Mouse (Mus musculus) retina, adult 2 months (tissue): ENCODE data around the gene Dennd2a.

Source experiments
- DNase-seq: peaks from one replicate; pipeline ENCODE4 v3.0.0-alpha.2; 2012; ENCODE audit warnings: low read depth, low spot score

Gene Dennd2a

DNA sequence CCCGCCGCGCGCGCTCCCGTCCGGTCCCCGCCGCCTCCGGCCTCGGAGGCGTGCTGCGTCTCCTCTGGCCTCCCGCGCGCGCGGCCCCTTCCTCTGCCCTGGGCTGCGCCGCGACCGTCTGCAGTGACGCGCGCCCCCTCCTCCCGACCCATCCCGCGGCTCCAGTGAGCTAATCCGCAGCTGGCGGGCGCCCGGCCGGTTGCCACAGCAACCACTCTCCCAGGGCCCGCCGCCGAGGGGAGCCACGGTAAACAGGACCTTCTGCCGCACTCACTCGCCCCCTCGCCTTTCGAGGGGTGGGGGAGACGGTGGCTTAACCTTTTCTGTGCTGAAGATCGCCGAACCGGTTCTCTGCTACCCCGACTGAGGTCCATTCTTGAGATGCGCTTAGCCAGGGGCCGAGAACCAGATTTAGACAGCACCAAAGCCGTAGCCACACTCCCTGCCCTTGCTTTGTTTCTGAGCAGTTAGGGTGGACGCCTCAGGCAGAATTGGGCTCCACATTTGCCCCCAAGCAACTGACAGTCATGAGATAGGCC is at the start of gene Dennd2a:
Gene Dennd2a, minus strand, starts transcription at position 145 of the 539 bp plus-strand sequence.
- no peak for DNase-seq

GRCm38 (mm10) chr6:39607365-39607764 is 49.7 kb upstream of the Dennd2a start:
- DNase-seq = no peak

DNA sequence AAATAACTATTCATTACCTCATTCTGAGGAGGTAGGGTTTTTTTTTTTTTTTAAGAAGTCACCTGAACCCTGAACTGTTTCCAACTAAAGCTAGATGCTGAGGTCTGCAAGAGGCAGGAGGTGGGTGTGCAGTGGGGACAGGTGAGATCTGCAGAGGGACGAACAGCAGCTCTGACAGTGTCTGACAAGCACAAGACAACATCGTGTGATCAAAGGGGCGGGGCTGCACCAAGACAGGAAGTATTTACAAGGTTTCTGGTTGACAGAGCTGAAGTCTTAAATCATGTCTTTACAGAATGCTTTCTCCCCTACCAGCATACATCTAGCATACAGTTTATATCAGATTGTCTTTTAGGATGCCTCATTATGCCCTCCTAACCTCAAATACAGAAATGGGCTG is 49.2 kb upstream of the Dennd2a start:
- no peak for DNase-seq

- DNase-seq = no peak
Observed at GRCm38 (mm10) chr6:39606056-39606455, 48.4 kb upstream of the Dennd2a start.

GRCm38 (mm10) chr6:39604565-39604964 is 46.9 kb upstream of the Dennd2a start:
- no peak for DNase-seq

- no peak for DNase-seq
Observed at GRCm38 (mm10) chr6:39601828-39602227, 44.2 kb upstream of the Dennd2a start.

DNA sequence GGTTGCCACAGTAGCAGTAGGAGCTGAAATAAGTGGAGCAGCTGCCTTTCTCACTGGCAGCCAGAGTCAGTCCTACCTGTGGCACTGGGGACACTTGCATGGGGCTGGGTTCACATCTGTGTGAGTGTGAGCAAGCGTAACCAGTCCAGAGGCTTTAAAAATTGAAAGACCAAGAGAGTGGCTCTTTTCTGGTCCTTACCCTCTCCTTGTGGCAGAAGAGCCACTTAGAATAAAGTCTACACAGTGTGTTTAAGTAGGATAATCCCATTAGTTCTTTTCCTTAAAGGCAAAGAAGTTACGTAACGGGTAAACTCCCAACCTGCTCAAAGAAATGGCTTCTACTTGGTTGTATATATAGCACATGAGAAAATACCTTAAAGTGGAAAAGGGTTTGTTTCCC is 43.2 kb upstream of the Dennd2a start:
- DNase-seq = no peak

DNA sequence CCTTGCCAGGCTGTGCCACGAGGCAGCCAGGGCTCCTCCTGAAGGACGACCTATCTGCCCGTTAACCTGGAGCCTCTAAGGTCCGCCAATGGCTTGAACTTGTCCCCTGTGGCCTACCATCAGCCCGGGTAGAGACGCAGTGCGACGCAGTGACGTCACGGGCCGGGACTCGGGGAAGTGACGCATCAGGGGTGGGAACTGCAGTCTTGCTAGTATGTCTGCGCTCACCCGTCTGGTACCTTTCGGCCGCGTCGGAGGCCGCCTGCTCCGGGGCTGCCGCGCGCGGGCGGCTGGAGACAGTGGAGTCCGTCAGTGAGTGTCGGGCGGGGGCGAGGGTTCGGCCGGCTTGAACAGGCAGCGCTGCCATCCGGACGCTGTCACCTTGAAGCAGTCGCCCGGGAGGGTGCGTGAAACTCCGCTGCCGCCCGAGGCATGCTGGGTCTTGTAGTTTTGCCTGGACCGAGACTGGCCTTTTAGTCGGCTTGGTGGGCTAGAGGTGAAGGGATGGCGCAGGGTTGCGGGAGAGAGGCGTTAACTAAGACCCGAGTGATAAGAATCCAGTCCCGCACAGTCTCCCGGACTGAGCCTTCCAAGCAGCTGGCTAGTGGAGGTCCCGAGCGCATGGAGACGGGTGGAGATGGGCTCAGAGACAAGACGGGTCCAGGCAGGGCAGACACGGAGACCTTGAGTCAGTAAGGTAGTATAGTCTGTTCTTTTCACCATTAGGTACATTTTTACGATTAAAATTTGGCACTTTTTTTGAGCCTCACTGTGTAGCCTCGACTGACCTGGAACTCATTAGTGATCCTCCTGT is 34.9 kb upstream of the Dennd2a start, which contains the start of gene Ndufb2:
Gene Ndufb2, plus strand, starts transcription at position 174 of the 814 bp plus-strand sequence.
- peak; percentile 93 for DNase-seq

- DNase-seq = no peak
Observed at GRCm38 (mm10) chr6:39591481-39591880, 33.8 kb upstream of the Dennd2a start.

- DNase-seq = no peak
Observed at GRCm38 (mm10) chr6:39585517-39585916, 27.9 kb upstream of the Dennd2a start, which contains the start of gene Gm42420. TSS of gene Gm42420 (plus strand) at chr6:39585753.

DNA sequence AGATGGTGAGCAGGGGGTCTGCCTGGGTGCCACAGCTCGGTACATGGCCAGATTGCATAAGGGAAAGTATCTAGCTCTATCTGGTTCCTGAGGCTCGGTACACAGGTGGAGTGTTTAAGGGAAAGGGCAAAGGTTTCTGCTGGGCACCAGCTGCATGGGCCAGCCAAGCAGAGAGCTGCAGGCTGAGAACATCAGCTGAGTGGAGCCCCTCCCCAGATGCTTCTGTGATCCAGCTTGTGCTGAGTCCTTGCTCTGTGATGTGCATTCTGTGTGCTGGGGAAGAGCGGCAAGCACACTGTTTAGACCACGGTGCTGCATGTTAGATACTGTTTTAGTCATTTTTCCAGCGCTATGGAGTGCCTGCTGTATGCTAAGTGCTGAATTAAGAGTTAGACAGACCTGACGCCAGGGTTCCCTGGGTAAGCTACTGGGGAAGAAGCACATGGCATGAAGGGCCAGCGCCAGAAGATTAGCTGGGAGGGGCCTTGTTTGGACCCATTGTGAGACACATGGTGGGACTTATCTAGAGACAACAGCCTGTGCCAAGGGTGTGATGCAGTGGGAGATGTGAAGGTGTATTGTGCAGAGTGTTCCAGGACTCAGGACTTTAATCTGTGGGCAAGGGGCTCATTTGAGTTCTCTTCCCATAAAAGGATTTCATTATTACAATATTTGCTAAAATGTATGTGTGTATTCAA is 23.6 kb upstream of the Dennd2a start:
- no peak for DNase-seq

DNA sequence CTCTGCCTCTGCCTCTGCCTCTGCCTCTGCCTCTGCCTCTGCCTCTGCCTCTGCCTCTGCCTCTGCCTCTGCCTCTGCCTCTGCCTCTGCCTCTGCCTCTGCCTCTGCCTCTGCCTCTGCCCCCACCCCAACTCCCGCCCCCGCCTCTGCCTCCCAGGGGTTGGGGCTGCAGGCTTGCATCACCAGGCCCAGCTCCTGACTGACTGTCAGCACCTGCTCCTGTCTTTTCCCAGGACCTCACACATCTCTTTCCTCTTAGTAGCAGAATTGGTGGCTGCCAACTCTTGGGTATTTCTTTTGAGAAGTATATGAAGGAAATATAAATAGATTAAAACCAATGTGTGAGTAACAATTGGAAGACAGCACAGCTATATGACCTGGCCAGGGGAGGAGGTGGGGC is 22.9 kb upstream of the Dennd2a start:
- DNase-seq = no peak

GRCm38 (mm10) chr6:39579552-39579951 is 21.9 kb upstream of the Dennd2a start:
- DNase-seq = no peak

DNA sequence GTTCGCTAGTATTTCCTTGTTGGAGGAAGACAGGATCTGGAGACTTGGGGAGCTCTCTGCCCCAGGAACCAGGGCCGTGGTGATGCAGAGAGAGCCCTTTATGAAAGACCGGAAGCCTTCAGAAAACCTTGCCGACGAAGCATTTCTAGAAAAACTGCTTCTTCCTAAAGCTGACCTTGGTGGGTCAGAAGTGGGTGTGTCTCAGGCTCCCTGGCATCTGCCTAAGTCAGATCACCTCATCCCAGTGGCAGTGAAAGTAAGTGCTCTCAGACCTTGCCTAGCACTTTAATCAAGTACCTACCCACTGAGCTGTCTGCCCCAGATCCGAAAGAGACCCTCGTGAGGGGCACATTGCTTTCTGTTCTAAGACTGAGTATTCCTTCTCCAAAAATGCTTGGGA is 17.3 kb upstream of the Dennd2a start:
- no peak for DNase-seq

DNA sequence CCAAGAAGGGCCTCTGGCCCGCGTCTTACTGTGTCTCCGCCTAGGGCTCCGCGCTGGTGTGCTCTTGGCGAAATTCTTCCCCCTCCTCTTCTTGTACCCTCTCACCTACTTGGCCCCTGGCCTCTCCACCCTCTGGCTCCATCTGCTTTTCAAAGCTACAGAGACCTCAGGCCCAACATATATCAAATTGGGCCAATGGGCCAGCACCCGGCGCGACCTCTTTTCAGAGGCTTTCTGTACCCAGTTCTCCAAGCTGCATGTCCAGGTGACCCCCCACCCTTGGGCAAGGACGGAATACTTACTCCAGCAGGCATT is 16.8 kb upstream of the Dennd2a start:
- DNase-seq = no peak

DNA sequence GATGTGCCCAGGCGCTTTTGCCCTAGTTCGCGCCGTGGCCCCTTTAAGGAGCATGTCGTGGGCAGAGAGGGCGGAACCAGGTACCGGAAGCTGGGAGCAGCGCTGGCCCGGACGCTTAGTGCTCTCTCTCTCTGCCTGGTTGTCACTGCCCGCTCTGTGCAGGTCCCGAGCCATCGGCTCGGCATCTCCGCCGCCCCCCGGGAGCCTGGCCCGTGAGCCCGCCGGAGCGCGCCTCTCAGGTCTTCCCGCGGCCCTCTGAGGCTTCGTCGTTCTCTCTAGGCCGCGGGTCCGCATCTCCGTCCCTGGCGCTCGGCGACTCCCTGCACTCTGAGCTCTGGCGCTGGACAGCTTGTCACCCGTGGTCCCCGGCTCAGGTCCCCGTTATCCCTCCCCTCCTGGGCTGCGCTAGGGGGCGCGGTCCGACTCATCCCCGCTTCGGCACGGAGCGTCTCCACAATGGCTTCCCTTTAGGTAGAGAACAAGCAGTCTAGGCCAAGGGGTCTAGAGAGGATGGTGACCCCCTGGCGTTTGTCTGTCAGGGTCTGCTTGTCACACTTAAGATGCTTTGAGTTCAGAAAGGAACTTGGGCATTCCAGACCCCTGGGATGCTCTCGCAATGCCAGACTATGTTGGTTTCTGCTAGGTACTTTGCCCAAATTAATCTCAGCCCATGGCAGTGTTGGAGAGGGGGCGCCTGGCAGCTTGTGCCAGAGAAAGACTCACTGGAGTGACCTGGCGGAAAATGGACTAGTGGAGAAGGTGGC is 16.3 kb upstream of the Dennd2a start, which contains the start of gene Adck2:
Gene Adck2, plus strand, starts transcription at position 83 of the 764 bp plus-strand sequence.
- peak; percentile 74 for DNase-seq

- no peak for DNase-seq
Observed at GRCm38 (mm10) chr6:39570426-39570825, 12.8 kb upstream of the Dennd2a start.

- no peak for DNase-seq
Observed at GRCm38 (mm10) chr6:39567528-39567927, 9.9 kb upstream of the Dennd2a start.

DNA sequence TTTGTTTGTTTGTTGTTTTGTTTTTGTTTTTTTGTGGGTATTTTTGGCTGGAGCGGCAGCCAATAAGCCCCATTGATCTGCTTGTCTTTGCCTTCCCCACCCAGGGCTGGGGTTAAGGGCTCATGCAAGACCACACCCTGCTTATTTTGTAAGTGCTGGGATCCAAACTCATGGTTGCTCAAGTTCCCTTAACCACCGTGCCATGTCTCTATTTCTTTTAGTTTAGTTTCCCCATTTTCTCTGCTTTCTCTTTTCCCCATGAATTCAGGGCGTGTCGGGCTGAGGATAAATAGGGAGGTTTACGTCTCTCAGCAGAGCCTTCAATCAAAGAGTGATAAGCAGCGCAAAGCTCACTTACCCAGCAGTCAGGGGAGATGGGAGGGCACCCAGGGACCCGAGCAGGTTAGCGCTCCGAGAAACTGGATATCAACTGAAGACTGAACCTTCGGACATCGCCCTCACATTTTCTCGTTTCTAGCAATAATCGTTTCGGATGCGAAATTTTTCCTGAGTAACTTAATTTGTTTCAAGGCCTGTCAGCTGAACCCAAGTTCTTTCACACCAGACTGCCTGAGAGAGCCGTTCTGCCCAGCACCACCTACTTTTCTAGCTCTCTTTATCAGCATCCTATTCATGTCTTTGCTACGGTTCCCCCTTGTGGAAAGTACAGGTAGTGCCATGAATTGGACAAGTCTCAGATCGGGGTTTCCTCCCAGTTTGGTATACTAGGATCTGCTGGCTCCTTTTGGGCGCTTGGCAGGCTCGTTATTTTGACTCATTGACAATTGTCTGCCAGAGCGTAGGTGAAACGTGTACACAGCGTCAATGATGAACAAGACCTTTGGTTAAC is 4.7 kb upstream of the Dennd2a start:
- DNase-seq = peak; percentile 64

- DNase-seq = no peak
Observed at GRCm38 (mm10) chr6:39559276-39559939, 1.7 kb upstream of the Dennd2a start.
